Mouse (Mus musculus) limb, embryonic 14.5 days (tissue): ENCODE measurements at regions not wholly inside any gene's neighbourhood (a gene's known extent, or its start where the extent isn't known, plus 50 kb on each side); places are given as distances from the start of the nearest gene placed in this dataset.

Source experiments
- ATAC-seq: fragments of 200-750 bp; cut with Nextera tagmentation; 2 replicates; pipeline ENCODE4 v1.8.0; 2017; ENCODE audit warnings: low read depth, moderate number of reproducible peaks, moderate TSS enrichment; ENCODE audit not compliant: low FRiP score
- DNase-seq: peaks from one replicate; pipeline ENCODE4 v3.0.0-alpha.2; 2015; ENCODE audit warnings: low spot score
- H3K27ac ChIP-seq: fragments of 300-500 bp; sonication (generic); replicated peaks from 2 replicates; pipeline ENCODE4 v1.5.1; 2014; ENCODE audit warnings: low read depth, mild to moderate bottlenecking, low read length, moderate library complexity, mixed read lengths
- H3K27me3 ChIP-seq: fragments of 300-500 bp; sonication (generic); 2 replicates; pipeline ENCODE4 v1.6.1; 2014; ENCODE audit warnings: low read length, mixed read lengths; ENCODE audit not compliant: control insufficient read depth, insufficient read depth
- H3K36me3 ChIP-seq: fragments of 300-500 bp; sonication (generic); 2 replicates; pipeline ENCODE4 v1.6.1; 2014; ENCODE audit warnings: mild to moderate bottlenecking, low read length, moderate library complexity, mixed read lengths; ENCODE audit not compliant: control insufficient read depth, insufficient read depth
- H3K4me1 ChIP-seq: fragments of 300-500 bp; sonication (generic); 2 replicates; pipeline ENCODE4 v1.6.1; 2014; ENCODE audit warnings: antibody characterized with exemption, low read length, mixed read lengths; ENCODE audit not compliant: control insufficient read depth, insufficient read depth
- H3K4me2 ChIP-seq: fragments of 300-500 bp; sonication (generic); replicated peaks from 2 replicates; pipeline ENCODE4 v1.6.1; 2014; ENCODE audit warnings: low read depth, mild to moderate bottlenecking, low read length, moderate library complexity; ENCODE audit not compliant: severe bottlenecking
- H3K4me3 ChIP-seq: fragments of 300-500 bp; sonication (generic); replicated peaks from 2 replicates; pipeline ENCODE4 v1.5.1; 2014; ENCODE audit warnings: low read length
- H3K9ac ChIP-seq: fragments of 300-500 bp; sonication (generic); 2 replicates; pipeline ENCODE4 v1.6.1; 2014; ENCODE audit warnings: mild to moderate bottlenecking, low read depth, low read length, moderate library complexity; ENCODE audit not compliant: severe bottlenecking
- H3K9me3 ChIP-seq: fragments of 300-500 bp; sonication (generic); 2 replicates; pipeline ENCODE4 v1.6.1; 2016; ENCODE audit warnings: low read length; ENCODE audit not compliant: control insufficient read depth
- POLR2A ChIP-seq: fragments of 200-500 bp; IDR thresholded peaks from 2 replicates; pipeline ENCODE4 v1.8.0; 2012; ENCODE audit warnings: inconsistent platforms, mild to moderate bottlenecking, moderate library complexity, borderline replicate concordance; ENCODE audit not compliant: insufficient read depth, insufficient read length; ENCODE audit errors: extremely low read depth
- WGBS: fragments of 180-500 bp; shearing (Covaris S2); extraction: QIAGEN DNeasy Blood & Tissue Kit; methylation state at CpG from one replicate; pipeline ENCODE4 v1.1.7; 2014; 5-methylcytosine and 5-hydroxymethylcytosine counted together

DNA sequence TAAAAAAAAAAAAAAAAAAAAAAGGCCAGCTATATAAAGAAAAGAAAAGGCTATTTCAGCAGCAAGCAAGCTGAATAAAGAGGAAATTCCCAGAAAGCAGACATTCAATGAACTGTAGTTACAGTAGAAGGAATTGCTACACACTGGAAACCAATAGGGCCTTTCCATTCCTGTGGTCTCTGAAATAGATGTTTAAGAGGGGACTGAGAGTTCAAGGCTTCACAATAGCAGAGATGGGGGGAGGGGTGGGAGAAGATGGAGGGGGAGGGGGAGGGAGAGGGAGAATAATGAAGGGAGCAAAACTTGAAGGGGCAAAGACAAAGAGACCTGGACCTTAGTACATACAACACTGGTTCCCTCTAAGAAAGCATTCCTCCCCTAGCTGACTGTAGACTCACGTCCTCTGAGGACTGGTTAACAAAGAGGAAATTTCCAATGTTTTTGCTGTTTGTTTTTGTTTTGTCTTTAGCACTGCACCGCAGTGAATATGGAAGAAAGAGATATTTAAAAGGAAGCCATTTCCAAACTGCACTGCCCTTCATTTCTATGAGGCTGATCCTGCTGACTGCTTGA is 119.8 kb upstream of the Irak1bp1 start:
- Histone ChIP-seq H3K36me3 (no peaks in the 10 kb centered on the region), H3K27me3 (no peaks in the 10 kb centered on the region), H3K9ac (no peak overlapping the region), H3K4me3 (no peak overlapping the region), H3K27ac (no peak overlapping the region), H3K9me3 (no peaks in the 10 kb centered on the region), H3K4me2 (no peak overlapping the region), H3K4me1 (peaks cover 7% of the 10 kb centered on the region; the same call in 1 of the 2 replicates)
- no peak for DNase-seq
- ATAC-seq = no peak
- 67% methylated on average over 2 of the region's 2 CpGs for WGBS
- TF ChIP-seq POLR2A = no peak

- DNase-seq (peak; percentile 58), ATAC-seq (0 out of 2 replicates have a peak, but pooled peaks have one; percentile 53)
- Histone ChIP-seq H3K9me3 (no peaks in the 10 kb centered on the region), H3K9ac (no peak overlapping the region), H3K4me1 (peaks cover 7% of the 10 kb centered on the region; the same call in 1 of the 2 replicates), H3K4me2 (0 out of 2 replicates have a peak overlapping the region, but pooled peaks have one; percentile 3), H3K27ac (no peak overlapping the region), H3K27me3 (no peaks in the 10 kb centered on the region), H3K36me3 (no peaks in the 10 kb centered on the region), H3K4me3 (no peak overlapping the region)
- WGBS = 36% methylated on average over 12 of the region's 12 CpGs
- TF ChIP-seq POLR2A = no peak
These were observed 119.2 kb upstream of the Irak1bp1 start for GRCm38 (mm10) chr9:82709991-82710593.

GRCm38 (mm10) chr9:82710945-82711516 is 118.3 kb upstream of the Irak1bp1 start:
- TF ChIP-seq POLR2A = no peak
- Histone ChIP-seq H3K9me3 (no peaks in the 10 kb centered on the region), H3K9ac (no peak overlapping the region), H3K4me2 (no peak overlapping the region), H3K36me3 (no peaks in the 10 kb centered on the region), H3K4me1 (peaks cover 7% of the 10 kb centered on the region; the same call in 1 of the 2 replicates), H3K4me3 (no peak overlapping the region), H3K27me3 (no peaks in the 10 kb centered on the region), H3K27ac (no peak overlapping the region)
- DNase-seq = no peak
- WGBS = 55% methylated on average over 6 of the region's 6 CpGs
- no peak for ATAC-seq

DNA sequence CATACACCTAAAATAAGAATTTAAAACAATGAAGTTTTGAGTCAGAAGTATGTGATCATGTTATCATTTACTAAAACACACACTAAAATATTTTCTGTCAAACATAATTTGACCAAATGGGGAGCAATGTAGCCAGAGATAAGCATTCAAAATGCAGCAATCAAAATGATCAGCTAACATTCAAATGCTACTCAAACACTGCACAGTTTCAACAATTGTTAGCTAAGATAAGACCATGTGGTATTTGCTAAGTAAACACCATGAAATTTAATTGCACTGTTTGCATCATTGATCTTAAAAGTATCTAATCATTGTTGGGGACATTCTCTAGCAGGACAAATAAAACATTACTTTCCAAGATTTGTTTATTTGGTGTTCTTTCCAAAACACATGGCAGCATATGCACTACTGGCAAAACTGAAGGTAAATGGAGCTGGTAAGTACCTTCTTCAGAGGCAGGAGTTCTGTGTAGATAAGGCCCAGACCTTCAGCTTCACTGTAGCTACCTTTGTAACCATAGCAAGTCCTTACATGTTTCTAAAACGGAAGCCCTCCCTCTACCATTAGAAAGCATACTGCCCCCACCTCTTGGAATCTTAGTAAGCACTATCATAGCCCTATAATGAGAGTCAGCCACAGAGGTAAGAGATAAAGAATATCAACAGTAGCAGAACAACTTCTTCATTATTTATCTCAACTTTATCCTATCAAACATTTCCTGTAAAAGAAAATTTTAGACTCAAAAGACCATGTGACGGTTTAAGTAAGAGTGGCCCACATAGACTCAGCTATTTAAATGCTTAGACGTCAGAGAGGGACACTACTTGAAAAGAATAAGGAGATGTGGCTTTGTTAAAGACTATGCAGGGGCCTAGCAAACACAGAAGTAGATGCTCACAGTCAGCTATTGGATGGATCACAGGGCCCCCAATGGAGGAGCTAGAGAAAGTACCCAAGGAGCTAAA is 116.3 kb upstream of the Irak1bp1 start:
- Histone ChIP-seq H3K9me3 (no peaks in the 10 kb centered on the region), H3K27ac (no peak overlapping the region), H3K4me3 (no peak overlapping the region), H3K27me3 (no peaks in the 10 kb centered on the region), H3K4me2 (no peak overlapping the region), H3K4me1 (peaks cover 7% of the 10 kb centered on the region; the same call in 1 of the 2 replicates), H3K36me3 (no peaks in the 10 kb centered on the region), H3K9ac (no peak overlapping the region)
- WGBS = 81% methylated on average over 3 of the region's 3 CpGs
- DNase-seq (no peak), ATAC-seq (no peak)
- TF ChIP-seq POLR2A = no peak

DNA sequence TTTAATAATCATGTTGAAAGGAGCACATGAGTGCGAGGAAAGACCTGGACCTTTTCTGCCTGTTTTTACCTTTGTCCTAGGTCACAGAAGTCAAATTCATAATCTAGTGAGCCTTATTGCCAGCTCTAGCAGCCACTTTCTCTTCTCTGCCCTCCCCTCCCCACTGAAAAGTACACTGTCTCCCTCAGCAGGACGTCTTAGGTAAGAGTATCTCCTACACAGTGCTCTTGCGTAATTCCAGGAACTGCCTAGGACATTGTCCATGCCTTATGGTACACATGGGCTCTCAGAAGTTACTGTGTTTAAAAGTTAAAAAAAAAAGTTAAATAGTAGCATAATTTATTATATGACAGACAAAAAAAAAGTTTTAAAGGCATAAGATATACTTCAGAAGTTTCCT is 100.7 kb upstream of the Irak1bp1 start:
- Histone ChIP-seq H3K36me3 (no peaks in the 10 kb centered on the region), H3K4me3 (no peak overlapping the region), H3K9ac (no peak overlapping the region), H3K9me3 (no peaks in the 10 kb centered on the region), H3K4me1 (no peaks in the 10 kb centered on the region), H3K27me3 (no peaks in the 10 kb centered on the region), H3K4me2 (no peak overlapping the region), H3K27ac (no peak overlapping the region)
- WGBS = 61% methylated on average over 3 of the region's 3 CpGs
- no peak for TF ChIP-seq POLR2A
- DNase-seq = no peak
- no peak for ATAC-seq
